Mouse (Mus musculus): ENCODE measurements at regions not wholly inside any gene's neighbourhood (a gene's known extent, or its start where the extent isn't known, plus 50 kb on each side); places are given as distances from the start of the nearest gene placed in this dataset.

GRCm38 (mm10) chr2:144135586-144135985 is 102.7 kb downstream of the Banf2 start:
- Histone ChIP-seq H3K4me1 (ENCODE audit: insufficient read depth) (no peaks in the 10 kb centered on the region), H3K9ac (replicated peaks) (no peak overlapping the region), H3K27ac (ENCODE audit: low read depth) (no peak overlapping the region), H3K36me3 (replicated peaks; ENCODE audit: insufficient read depth, low read length) (no peaks in the 10 kb centered on the region), H3K9me3 (ENCODE audit: low read length) (no peaks in the 10 kb centered on the region), H3K27me3 (ENCODE audit: insufficient read depth, low read length) (no peaks in the 10 kb centered on the region), H3K4me3 (ENCODE audit: low read depth, low read length) (no peak overlapping the region), H3K4me2 (ENCODE audit: low read depth, low read length) (no peak overlapping the region)
- WGBS (ENCODE audit: insufficient replicate concordance): 80% methylated on average over 1 of the region's 1 CpGs
- ATAC-seq (no peak), DNase-seq (no peak)
- TF ChIP-seq CTCF (IDR thresholded peaks at IDR 0.05; ENCODE audit: low read depth) (no peak), EP300 (IDR thresholded peaks at IDR 0.05; ENCODE audit: low read depth) (no peak)

- no peak for TF ChIP-seq EP300 (IDR thresholded peaks at IDR 0.05; ENCODE audit: low read depth)
- no peak for TF ChIP-seq CTCF (IDR thresholded peaks at IDR 0.05; ENCODE audit: low read depth)
These were observed 110.9 kb downstream of the Banf2 start for GRCm38 (mm10) chr2:144143620-144144384.

GRCm38 (mm10) chr2:144144486-144145136 is 111.8 kb downstream of the Banf2 start:
- 65% methylated on average over 5 of the region's 5 CpGs for WGBS (ENCODE audit: insufficient replicate concordance)
- Histone ChIP-seq H3K4me1 (ENCODE audit: insufficient read depth) (peaks cover 4% of the 10 kb centered on the region; the same call in 1 of the 2 replicates), H3K9ac (replicated peaks) (no peak overlapping the region), H3K36me3 (replicated peaks; ENCODE audit: insufficient read depth, low read length) (no peaks in the 10 kb centered on the region), H3K4me2 (ENCODE audit: low read depth, low read length) (no peak overlapping the region), H3K4me3 (ENCODE audit: low read depth, low read length) (no peak overlapping the region), H3K27me3 (ENCODE audit: insufficient read depth, low read length) (no peaks in the 10 kb centered on the region), H3K9me3 (ENCODE audit: low read length) (no peaks in the 10 kb centered on the region), H3K27ac (ENCODE audit: low read depth) (no peak overlapping the region)
- no peak for DNase-seq
- ATAC-seq: no peak
- TF ChIP-seq EP300 (IDR thresholded peaks at IDR 0.05; ENCODE audit: low read depth) (no peak), CTCF (IDR thresholded peaks at IDR 0.05; ENCODE audit: low read depth) (no peak)

More at GRCm38 (mm10) chr2:144143620-144144384, 110.9 kb downstream of the Banf2 start:
- no peak overlapping the region for H3K27ac ChIP-seq (ENCODE audit: low read depth)
- no peak overlapping the region for H3K9ac ChIP-seq (replicated peaks)
- H3K36me3 ChIP-seq (replicated peaks; ENCODE audit: insufficient read depth, low read length): no peaks in the 10 kb centered on the region
- H3K4me2 ChIP-seq (ENCODE audit: low read depth, low read length): no peak overlapping the region
- 74% methylated on average over 9 of the region's 9 CpGs for WGBS (ENCODE audit: insufficient replicate concordance)
- no peak overlapping the region for H3K4me3 ChIP-seq (ENCODE audit: low read depth, low read length)
- ATAC-seq (no peak), DNase-seq (no peak)
- H3K4me1 ChIP-seq (ENCODE audit: insufficient read depth): peaks cover 4% of the 10 kb centered on the region; the same call in 1 of the 2 replicates
- H3K27me3 ChIP-seq (ENCODE audit: insufficient read depth, low read length): no peaks in the 10 kb centered on the region
- no peaks in the 10 kb centered on the region for H3K9me3 ChIP-seq (ENCODE audit: low read length)

GRCm38 (mm10) chr2:144156456-144157211 is 113.8 kb upstream of the Mgme1 start:
- H3K4me2 ChIP-seq (ENCODE audit: low read depth, low read length): no peak overlapping the region
- ATAC-seq: no peak
- DNase-seq: no peak
- peaks cover 12% of the 10 kb centered on the region for H3K4me1 ChIP-seq (ENCODE audit: insufficient read depth)
- no peak overlapping the region for H3K27ac ChIP-seq (ENCODE audit: low read depth)
- H3K9me3 ChIP-seq (ENCODE audit: low read length): no peaks in the 10 kb centered on the region
- no peaks in the 10 kb centered on the region for H3K36me3 ChIP-seq (replicated peaks; ENCODE audit: insufficient read depth, low read length)
- H3K9ac ChIP-seq (replicated peaks): no peak overlapping the region
- no peak overlapping the region for H3K4me3 ChIP-seq (ENCODE audit: low read depth, low read length)
- no peak for TF ChIP-seq CTCF (IDR thresholded peaks at IDR 0.05; ENCODE audit: low read depth)
- TF ChIP-seq EP300 (IDR thresholded peaks at IDR 0.05; ENCODE audit: low read depth): no peak
- no peaks in the 10 kb centered on the region for H3K27me3 ChIP-seq (ENCODE audit: insufficient read depth, low read length)
- WGBS (ENCODE audit: insufficient replicate concordance): 62% methylated on average over 7 of the region's 7 CpGs

GRCm38 (mm10) chr2:144157343-144157742 is 113.1 kb upstream of the Mgme1 start:
- H3K4me3 ChIP-seq (ENCODE audit: low read depth, low read length): no peak overlapping the region
- H3K9me3 ChIP-seq (ENCODE audit: low read length): no peaks in the 10 kb centered on the region
- no peak for TF ChIP-seq EP300 (IDR thresholded peaks at IDR 0.05; ENCODE audit: low read depth)
- no peak for TF ChIP-seq CTCF (IDR thresholded peaks at IDR 0.05; ENCODE audit: low read depth)
- H3K36me3 ChIP-seq (replicated peaks; ENCODE audit: insufficient read depth, low read length): no peaks in the 10 kb centered on the region
- no peak overlapping the region for H3K4me2 ChIP-seq (ENCODE audit: low read depth, low read length)
- ATAC-seq (no peak), DNase-seq (no peak)
- no peaks in the 10 kb centered on the region for H3K27me3 ChIP-seq (ENCODE audit: insufficient read depth, low read length)
- H3K4me1 ChIP-seq (ENCODE audit: insufficient read depth): peaks cover 14% of the 10 kb centered on the region
- WGBS (ENCODE audit: insufficient replicate concordance): 56% methylated on average over 2 of the region's 2 CpGs
- no peak overlapping the region for H3K9ac ChIP-seq (replicated peaks)
- no peak overlapping the region for H3K27ac ChIP-seq (ENCODE audit: low read depth)

- H3K9me3 ChIP-seq (ENCODE audit: low read length): no peaks in the 10 kb centered on the region
- 66% methylated on average over 8 of the region's 8 CpGs for WGBS (ENCODE audit: insufficient replicate concordance)
- no peak overlapping the region for H3K27ac ChIP-seq (ENCODE audit: low read depth)
- H3K27me3 ChIP-seq (ENCODE audit: insufficient read depth, low read length): no peaks in the 10 kb centered on the region
- no peak overlapping the region for H3K4me2 ChIP-seq (ENCODE audit: low read depth, low read length)
- TF ChIP-seq CTCF (IDR thresholded peaks at IDR 0.05; ENCODE audit: low read depth): no peak
- TF ChIP-seq EP300 (IDR thresholded peaks at IDR 0.05; ENCODE audit: low read depth): no peak
- H3K36me3 ChIP-seq (replicated peaks; ENCODE audit: insufficient read depth, low read length): no peaks in the 10 kb centered on the region
- H3K4me3 ChIP-seq (ENCODE audit: low read depth, low read length): no peak overlapping the region
- ATAC-seq (no peak), DNase-seq (no peak)
- H3K4me1 ChIP-seq (ENCODE audit: insufficient read depth): peaks cover 14% of the 10 kb centered on the region
- H3K9ac ChIP-seq (replicated peaks): no peak overlapping the region
These were observed 112.2 kb upstream of the Mgme1 start for GRCm38 (mm10) chr2:144158256-144158655.

Data from liver, postnatal 0 days (tissue).